Mouse (Mus musculus) right cerebral cortex, adult 18-20 months (tissue): ENCODE measurements around the gene 2310034G01Rik.

Source experiments
- DNase-seq: peaks from one replicate; pipeline ENCODE4 v3.0.0; 2022; ENCODE audit warnings: mixed read lengths

The 2310034G01Rik gene

GRCm38 (mm10) chr19:46327531-46328064 is 22.5 kb downstream of the 2310034G01Rik start:
- no peak for DNase-seq

GRCm38 (mm10) chr19:46326756-46327305 is 23.3 kb downstream of the 2310034G01Rik start, which contains the start of gene Psd:
Gene Psd (minus strand): TSS chr19:46327156.
- peak; percentile 74 for DNase-seq

- no peak for DNase-seq
These were observed 23.9 kb downstream of the 2310034G01Rik start for GRCm38 (mm10) chr19:46326019-46326755.

GRCm38 (mm10) chr19:46324918-46325317 is 25.2 kb downstream of the 2310034G01Rik start:
- DNase-seq = no peak

- no peak for DNase-seq
These were observed 25.7 kb downstream of the 2310034G01Rik start for GRCm38 (mm10) chr19:46324366-46324765.

- no peak for DNase-seq
These were observed 26.4 kb downstream of the 2310034G01Rik start for GRCm38 (mm10) chr19:46323716-46324115.

GRCm38 (mm10) chr19:46322996-46323572 is 27.0 kb downstream of the 2310034G01Rik start:
- DNase-seq = no peak

- no peak for DNase-seq
These were observed 27.7 kb downstream of the 2310034G01Rik start for GRCm38 (mm10) chr19:46322144-46322995.

GRCm38 (mm10) chr19:46321101-46321943 is 28.8 kb downstream of the 2310034G01Rik start:
- DNase-seq = peak; percentile 77

- DNase-seq = no peak
These were observed 29.9 kb downstream of the 2310034G01Rik start for GRCm38 (mm10) chr19:46320076-46320785.

- DNase-seq = peak; percentile 96
These were observed 31.3 kb downstream of the 2310034G01Rik start for GRCm38 (mm10) chr19:46318586-46319378.

GRCm38 (mm10) chr19:46318031-46318471 is 32.1 kb downstream of the 2310034G01Rik start:
- DNase-seq = peak; percentile 69

GRCm38 (mm10) chr19:46317546-46317885 is 32.6 kb downstream of the 2310034G01Rik start:
- DNase-seq = peak; percentile 11

- peak; percentile 91 for DNase-seq
These were observed 33.1 kb downstream of the 2310034G01Rik start for GRCm38 (mm10) chr19:46316846-46317545.

- peak; percentile 16 for DNase-seq
These were observed 34.1 kb downstream of the 2310034G01Rik start for GRCm38 (mm10) chr19:46315752-46316610.

- peak; percentile 37 for DNase-seq
These were observed 35.0 kb downstream of the 2310034G01Rik start for GRCm38 (mm10) chr19:46314872-46315742.

- DNase-seq = peak; percentile 4
These were observed 35.9 kb downstream of the 2310034G01Rik start for GRCm38 (mm10) chr19:46314151-46314601.
